Mouse (Mus musculus) erythroblast, adult 5-6 weeks (primary cell): ENCODE measurements around the gene Fcmr. TPM values are rescaled to one million over a fixed set of nuclear protein-coding genes. Genes with fewer than 3 reads are reported as not detected.

ENCODE experiments used
- ATAC-seq: replicated peaks from 2 replicates; pipeline ENCODE4 v1.8.0; 2016; ENCODE audit warnings: moderate number of reproducible peaks, mild to moderate bottlenecking, moderate TSS enrichment, inconsistent platforms; ENCODE audit not compliant: poor library complexity, low FRiP score, severe bottlenecking
- total RNA-seq, 2 experiments: library from RNA; stranded (forward) in 1 of 2; stranded (reverse) in 1 of 2; fragments of 150-400 nt in 1 of 2; fragments of 200-764, 138-1000 nt in 1 of 2; gene quantifications; 2 replicates each; pipeline versions ENCODE4 v1.2.3 to v1.2.4; 2015 to 2017; ENCODE audit warnings: low replicate concordance in 2 of 2

Gene Fcmr
- total RNA-seq (2015; ENCODE audit: low replicate concordance), result not detected in 2 replicates
- 0.28 TPM in 1 of 2 replicates, not detected in the other for total RNA-seq (2017; ENCODE audit: low replicate concordance)

DNA sequence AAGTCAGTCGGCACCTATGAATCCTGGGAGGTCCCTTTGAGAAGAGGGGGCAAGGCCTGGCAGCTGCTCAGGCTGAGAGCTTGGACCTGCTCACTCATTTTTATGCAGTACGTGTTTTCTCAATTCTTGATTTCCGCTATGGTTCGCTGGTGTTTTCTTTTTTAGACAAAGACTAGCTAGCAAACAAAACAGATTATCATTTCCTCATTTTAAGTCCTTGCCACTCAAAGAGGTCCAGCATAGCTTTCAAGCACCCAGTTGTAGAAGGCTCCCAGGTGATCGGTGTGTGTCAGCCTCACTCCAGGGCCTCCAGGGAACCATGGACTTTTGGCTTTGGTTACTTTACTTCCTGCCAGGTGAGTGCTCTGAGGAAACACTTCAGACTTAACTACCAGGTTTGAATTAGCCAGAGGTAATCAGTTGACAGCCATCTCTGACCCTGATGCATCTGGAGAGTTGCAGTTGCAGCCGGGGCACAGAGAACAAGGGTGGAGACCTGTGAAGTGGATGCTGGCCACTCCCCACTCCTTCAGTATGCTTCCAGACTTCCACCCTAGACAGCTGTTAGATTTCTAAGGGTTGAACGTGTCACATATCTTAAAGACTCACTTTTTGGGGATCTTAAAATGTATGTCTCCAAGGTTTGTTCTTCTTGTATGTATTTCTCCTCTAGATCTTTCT is at the start of gene Fcmr:
Fcmr (plus strand) TSS at position 129 of the 681 bp plus-strand sequence.
- no peak for ATAC-seq

- no peak for ATAC-seq
Measured at GRCm38 (mm10) chr1:130819737-130820136, 45.7 kb upstream of the Fcmr start.

DNA sequence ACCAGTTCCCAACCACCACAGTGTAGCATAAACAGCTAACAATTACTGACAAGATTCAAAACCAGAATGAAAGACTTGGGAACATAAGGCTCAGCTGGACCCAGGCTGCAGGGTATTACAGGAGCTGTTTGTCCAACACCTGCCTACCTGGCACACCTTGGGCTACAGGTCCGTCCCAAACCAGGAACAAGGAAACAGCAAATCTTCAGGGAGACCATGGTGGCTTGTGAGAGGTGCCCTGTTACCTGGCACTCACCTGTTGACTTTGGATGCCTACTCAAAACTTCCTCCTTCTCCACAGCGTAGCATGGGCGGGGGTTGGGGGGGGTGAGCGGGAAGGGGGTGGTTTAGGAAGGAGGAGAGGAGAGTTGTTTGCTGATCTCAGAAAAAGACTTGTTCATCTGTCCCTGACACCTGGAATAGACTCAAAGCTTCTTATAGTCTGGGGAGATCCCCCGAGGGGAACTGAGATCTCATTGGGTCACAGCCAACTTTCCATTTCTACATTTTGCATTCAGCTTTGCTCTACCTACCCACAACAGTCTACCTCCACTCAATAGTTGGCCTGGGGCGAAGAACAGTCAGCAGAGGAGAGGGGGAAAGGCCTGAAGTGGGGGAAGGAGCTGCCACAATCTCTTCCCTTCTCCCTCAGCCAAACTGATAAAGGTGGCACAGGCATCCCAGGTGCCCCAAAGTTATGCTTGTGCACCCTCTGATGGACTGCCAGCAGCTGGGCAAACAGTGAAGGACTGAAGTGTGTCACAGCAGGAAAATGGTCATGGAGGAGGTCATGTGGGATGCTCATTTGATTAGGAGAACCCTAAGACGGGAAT is 44.9 kb upstream of the Fcmr start:
- ATAC-seq, result no peak

DNA sequence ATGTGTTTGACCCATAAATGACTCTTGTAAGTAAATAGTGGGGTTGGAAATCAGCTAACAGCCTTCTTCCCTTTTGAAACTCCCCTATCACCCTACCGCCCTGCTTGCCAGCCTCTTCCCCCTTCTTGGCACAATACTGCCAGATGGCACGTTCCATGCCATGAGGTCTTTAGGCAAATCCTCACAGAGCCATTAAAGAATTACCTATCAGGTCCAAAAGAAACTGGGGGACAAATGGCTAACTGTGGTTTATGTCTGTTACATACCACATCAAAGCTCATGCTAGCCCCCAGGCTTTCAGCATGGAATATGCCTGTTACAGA is 44.4 kb upstream of the Fcmr start:
- no peak for ATAC-seq

DNA sequence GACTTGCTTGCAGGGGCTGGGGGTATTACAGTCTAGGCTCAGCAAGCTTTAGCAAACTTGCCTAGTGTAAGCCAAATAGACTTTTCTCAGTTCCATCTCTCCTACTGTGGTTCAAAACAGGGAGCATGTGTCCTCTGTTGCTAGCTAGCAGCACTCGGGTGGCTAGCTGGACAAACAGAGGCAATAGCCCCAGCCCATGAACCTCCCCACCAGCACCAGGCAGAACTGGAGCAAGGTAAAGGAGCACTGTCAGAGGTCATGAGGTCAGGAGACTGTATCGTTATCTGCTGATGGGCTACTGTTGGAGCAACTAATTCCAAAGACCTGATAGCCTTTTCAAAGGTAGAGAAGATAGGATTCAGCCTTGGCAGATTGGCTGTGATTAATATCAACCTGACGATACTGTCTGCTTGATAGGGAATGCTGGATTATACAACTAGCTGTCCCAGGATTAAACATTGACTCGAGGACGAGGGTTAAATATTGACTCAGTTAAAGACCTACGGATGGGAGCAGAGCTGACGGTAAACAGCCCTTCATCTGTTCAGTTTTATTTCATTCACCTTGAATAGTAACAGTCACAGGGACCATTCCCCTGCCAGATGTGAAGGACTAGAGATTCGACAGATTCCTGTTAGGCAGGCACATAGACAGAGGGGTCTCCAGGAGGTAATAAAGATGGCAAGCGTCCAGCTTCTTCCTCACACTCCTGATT is 43.4 kb upstream of the Fcmr start:
- no peak for ATAC-seq

DNA sequence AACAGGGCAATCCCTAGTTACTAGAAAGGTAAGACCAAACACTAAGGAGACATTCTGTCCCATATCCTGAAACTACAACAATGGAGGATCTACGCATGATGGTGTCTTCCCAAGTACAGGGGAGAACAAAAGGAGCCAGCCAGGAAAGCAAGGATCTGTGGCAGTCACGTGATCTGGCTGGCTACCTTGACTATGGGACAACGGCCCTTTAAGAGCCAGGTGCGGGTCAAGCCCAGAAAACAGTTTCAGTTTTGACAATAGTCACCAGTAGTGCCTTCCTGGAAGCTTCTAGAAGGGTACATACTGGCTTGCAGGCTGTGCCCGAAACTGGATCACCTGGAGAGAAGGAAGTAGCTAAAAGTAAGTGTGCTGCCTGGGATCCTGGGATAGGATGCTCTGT is 39.0 kb upstream of the Fcmr start, which contains the start of gene Pigr:
Pigr (plus strand) TSS at position 237 of the 400 bp plus-strand sequence.
- ATAC-seq, result no peak

GRCm38 (mm10) chr1:130828656-130829055 is 36.8 kb upstream of the Fcmr start:
- no peak for ATAC-seq

GRCm38 (mm10) chr1:130829906-130830830 is 35.3 kb upstream of the Fcmr start:
- no peak for ATAC-seq

GRCm38 (mm10) chr1:130832230-130833149 is 33.0 kb upstream of the Fcmr start:
- no peak for ATAC-seq

DNA sequence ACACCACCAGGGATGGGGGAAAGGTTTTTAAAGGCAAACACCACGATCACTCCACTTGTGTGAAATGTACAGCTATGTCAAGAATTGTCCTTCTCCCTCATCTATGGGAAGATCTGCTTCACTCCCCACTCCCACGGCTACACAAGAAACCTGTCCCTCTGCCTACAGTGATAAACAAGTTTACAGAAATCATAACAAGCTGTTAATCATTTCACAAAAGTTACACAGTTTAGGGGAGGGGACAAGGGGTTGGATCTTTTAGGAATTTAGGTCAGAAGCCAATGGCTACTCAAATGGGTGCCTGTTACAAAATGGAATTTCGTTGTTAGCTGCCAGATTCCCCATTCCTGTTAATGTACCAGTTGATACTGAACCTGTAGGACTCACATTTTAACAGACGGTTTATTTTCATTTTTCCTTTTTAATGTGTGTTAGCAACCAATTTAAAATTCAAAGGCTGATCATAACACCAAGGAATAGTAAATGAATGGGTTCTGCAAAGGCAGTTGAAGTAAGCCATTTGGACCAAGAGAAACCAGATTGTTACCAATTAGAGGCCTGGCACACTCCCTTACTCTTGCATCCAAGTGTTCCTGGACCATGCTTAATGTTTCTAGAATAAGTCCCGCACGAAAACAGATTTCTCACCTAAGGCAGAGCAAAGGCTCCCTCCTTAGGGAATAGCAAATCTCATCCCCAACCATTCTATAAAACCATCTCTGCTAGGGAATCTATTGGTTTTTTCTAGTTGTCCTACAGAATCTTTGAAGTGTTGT is 30.1 kb upstream of the Fcmr start:
- ATAC-seq, result no peak

GRCm38 (mm10) chr1:130838288-130838687 is 27.2 kb upstream of the Fcmr start:
- no peak for ATAC-seq

- ATAC-seq, result no peak
Measured at GRCm38 (mm10) chr1:130840599-130841379, 24.7 kb upstream of the Fcmr start.

DNA sequence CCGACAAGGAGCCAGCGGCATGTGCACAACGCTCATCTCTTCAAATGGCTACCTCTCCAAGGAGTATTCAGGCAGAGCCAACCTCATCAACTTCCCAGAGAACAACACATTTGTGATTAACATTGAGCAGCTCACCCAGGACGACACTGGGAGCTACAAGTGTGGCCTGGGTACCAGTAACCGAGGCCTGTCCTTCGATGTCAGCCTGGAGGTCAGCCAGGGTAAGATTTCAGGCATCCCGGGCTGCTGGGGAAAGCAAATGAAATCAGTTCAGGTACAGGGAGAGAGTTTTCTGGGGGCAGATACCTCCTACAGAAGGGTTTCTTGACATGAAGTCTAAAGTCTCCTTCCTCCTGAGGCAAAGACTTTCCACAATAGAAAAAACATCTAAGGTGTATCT is 23.8 kb upstream of the Fcmr start:
- ATAC-seq, result no peak

- no peak for ATAC-seq
Measured at GRCm38 (mm10) chr1:130844516-130844915, 21.0 kb upstream of the Fcmr start.

DNA sequence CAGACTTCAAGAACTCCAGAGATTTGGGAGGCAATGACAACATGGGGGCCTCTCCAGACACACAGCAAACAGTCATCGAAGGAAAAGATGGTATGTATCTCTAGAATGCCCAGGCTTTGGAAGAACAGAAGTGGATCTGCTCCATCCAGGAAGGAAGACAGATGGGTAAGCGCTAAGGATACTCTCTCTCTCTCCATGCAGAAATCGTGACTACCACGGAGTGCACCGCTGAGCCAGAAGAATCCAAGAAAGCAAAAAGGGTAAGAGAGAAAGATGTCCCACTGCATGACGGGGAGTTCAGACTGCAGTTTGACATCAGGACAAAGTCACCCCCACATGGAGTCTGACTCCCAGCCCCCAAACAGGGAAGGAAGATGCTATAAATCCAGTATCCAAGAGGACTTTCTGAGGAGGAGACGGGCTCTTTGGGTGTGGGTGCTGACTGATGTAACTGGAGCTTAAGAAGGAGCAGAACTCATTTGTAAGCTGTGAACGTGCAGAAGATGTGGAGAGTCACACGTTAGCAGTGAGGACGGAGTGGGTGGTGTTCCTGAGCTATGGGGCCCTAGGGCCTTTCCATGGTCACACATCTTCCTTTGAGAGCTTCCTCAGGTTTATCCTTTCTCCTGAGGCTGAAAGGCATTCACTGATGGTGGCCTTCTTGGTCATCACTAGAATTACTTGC is 15.8 kb upstream of the Fcmr start:
- no peak for ATAC-seq

DNA sequence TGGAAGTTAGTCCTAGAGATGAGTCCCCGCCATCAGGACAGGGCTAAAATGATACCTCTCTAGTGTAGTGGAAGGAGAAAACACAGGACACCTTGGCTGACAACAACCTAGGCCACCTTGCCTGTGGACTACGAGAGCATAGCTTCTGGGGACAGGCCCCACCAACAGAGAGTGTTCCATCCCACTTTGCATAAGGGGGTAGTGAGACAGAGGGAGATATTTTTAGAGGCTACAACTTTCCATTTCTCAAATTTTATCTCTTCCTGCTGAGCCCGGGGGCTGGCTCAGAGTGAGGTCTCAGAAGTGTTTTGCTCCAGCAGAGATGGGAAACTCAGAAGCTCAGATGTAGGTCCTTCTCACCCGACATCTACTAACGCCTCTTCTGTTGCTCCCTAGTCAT is 15.1 kb upstream of the Fcmr start:
- no peak for ATAC-seq
